Mouse (Mus musculus): ENCODE measurements around the gene Ncoa7.
"Not testable (repeated sequence)": the region's sequence is repeated elsewhere in the genome, so short reads cannot be mapped to it uniquely, and the experiment has no call there.

Ncoa7 gene

DNA sequence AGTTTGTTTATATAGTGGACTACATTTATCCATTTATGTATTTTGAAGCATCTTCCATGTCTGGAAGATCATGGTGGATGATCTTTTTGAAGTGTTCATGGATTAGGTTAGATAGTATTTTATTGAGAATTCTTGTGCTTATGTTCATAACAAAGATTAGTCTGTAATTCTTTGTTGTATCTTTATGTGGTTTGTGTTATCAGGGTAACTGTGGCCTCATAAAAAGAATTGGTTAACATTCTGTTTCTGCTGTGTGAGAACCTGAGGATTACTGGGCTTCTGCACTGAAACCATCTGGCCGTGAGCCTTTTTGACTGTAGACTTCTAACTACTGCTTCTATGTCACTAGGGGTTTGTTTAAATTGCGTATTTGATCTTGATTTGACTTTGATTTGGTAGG lies 136.5 kb downstream of the Ncoa7 start:
- DNase-seq (ENCODE audit: low read depth) = no peak

- peak; percentile 96 for DNase-seq (ENCODE audit: low read depth)
Observed at GRCm38 (mm10) chr10:30660564-30661328, 142.4 kb downstream of the Ncoa7 start.

DNA sequence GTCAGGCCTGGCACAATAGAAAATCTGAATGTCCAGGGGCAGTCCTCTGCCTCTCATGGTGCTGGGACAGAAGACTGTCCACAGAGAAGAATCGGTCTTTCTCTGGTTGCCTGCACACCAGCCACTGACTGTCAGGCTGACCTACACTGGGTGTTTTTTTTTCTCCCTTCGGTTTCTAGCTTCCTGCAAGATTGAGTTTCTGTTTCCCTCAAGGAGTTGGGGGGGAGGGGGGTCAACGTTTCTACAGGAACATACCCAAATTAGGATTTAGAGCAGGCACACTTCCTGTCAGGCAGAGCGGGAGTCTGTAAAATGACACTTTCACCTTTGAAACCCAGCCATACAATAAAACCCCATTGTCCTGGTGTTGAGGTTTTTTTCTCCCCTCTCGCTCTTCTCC lies 147.5 kb downstream of the Ncoa7 start:
- DNase-seq (ENCODE audit: low read depth) = peak; percentile 94

DNA sequence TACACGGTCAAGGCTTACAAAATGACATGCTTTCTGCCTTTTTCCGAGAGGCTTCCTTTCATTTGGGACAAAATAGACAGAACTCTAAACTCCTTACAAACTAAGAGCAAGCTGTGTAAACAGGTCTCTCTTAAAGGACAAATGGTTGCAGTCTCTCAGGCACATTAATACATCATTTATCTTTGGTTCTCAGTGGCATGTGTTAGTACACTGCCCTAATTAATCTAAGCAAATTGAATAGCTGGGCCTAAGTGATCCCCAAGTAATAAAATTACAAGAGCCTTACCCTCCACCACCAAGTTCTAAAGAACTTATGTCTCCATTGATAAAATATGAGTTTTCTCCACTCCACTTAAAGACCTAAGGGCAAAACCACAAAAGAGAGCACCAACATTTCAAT lies 155.4 kb downstream of the Ncoa7 start:
- no peak for DNase-seq (ENCODE audit: low read depth)

GRCm38 (mm10) chr10:30638216-30638615 lies 164.9 kb downstream of the Ncoa7 start:
- DNase-seq (ENCODE audit: low read depth) = no peak

DNA sequence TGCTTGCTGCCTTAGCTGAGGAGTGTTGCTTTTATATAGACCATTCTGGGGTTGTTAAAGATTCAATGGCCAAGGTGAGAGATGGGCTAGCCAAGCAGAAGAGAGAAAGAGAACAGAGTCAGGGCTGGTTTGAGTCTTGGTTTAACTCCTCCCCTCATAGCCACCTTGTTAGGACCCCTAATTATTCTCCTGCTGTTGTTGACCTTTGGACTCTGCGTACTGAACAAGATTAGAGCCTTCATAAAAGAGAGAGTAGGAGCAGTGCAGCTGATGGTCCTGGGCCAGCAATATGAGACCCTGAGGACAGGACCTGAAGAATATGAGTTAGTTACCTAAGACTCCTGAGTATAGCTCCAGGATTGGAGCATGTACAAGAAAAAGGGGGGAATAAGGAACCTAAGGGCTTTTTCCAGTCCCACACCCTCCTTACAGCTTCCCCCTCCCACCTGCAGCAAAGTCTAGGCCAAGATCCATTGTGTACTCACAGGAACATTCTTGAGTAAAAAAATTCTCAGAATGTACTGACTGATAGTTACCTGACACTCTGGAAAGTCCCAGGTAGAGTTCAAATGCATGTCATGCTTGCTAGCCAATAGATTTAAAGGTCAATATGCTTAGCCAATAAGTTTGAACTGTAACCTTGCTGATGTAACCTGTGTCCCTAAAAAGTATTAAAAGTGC lies 166.5 kb downstream of the Ncoa7 start:
- DNase-seq (ENCODE audit: low read depth) = not testable (repeated sequence)

DNA sequence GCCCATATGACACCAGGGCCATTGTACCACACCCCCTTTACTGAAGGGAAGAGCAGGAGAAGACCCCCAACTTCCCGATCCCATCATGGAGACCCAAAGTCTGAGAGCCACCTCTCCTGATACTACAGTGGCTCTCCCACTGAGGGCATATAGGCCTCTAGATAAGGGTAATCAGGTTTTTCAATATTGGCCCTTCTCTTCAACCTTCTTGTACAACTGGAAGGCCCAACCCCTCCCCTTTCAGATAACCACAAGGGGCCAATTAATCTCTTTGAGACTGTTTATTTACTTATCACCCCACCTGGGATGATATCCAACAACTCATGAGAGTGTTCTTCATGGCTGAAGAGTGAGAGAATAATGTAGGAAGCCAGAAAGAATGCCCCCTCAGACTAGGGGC lies 170.4 kb downstream of the Ncoa7 start:
- no peak for DNase-seq (ENCODE audit: low read depth)

DNA sequence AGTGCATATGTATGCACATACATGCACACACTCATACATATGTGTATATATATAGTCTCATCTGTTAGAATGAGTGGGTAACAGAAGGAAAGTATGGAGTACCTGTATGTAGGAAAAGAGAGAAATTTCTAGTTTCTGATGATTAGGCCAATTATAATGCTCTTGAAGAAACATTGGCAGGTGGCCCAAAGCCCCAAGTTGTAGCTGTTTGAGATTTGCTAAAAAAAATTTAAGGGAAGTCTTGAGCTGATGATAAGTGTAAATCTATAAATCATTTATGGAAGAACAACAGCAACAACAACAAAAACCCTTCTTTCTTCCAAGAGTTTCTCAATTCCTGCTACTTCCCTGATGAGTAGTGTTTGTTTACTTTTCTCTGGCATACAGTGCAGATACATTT lies 173.1 kb downstream of the Ncoa7 start:
- no peak for DNase-seq (ENCODE audit: low read depth)

DNA sequence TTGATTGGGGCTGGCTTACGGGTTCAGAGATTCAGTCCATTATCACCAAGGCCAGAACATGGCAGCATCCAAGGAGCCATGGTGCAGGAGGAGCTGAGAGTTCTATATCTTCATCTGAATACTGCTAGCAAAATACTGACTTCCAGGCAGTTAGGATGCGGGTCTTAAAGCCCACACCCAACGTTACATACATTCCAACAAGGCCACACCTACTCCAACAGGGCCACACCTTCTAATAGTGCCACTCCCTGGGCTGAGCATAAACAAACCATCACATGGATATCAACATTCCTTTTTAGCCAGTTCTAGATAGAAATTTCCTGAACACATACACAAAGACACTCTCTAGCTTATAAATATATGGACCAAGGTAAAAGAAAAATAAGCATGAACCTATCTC lies 173.6 kb downstream of the Ncoa7 start, which contains the start of gene Hint3:
Gene Hint3 (minus strand): TSS at position 120 of the 400 bp plus-strand sequence.
- DNase-seq (ENCODE audit: low read depth) = no peak

- DNase-seq (ENCODE audit: low read depth) = not testable (repeated sequence)
Observed at GRCm38 (mm10) chr10:30628444-30628843, 174.7 kb downstream of the Ncoa7 start.

GRCm38 (mm10) chr10:30627548-30627947 lies 175.6 kb downstream of the Ncoa7 start:
- DNase-seq (ENCODE audit: low read depth) = no peak

- DNase-seq (ENCODE audit: low read depth) = no peak
Observed at GRCm38 (mm10) chr10:30624161-30625019, 178.7 kb downstream of the Ncoa7 start.

- peak; percentile 75 for DNase-seq (ENCODE audit: low read depth)
Observed at GRCm38 (mm10) chr10:30622928-30623327, 180.2 kb downstream of the Ncoa7 start.

- no peak for DNase-seq (ENCODE audit: low read depth)
Observed at GRCm38 (mm10) chr10:30618918-30619210, 184.3 kb downstream of the Ncoa7 start.

- peak; percentile 99 for DNase-seq (ENCODE audit: low read depth)
Observed at GRCm38 (mm10) chr10:30618091-30618917, 184.8 kb downstream of the Ncoa7 start.

- no peak for DNase-seq (ENCODE audit: low read depth)
Observed at GRCm38 (mm10) chr10:30613039-30613438, 190.1 kb downstream of the Ncoa7 start.

GRCm38 (mm10) chr10:30609614-30610013 lies 193.5 kb downstream of the Ncoa7 start:
- no peak for DNase-seq (ENCODE audit: low read depth)

GRCm38 (mm10) chr10:30608109-30608508 lies 195.0 kb downstream of the Ncoa7 start:
- peak; percentile 62 for DNase-seq (ENCODE audit: low read depth)

- DNase-seq (ENCODE audit: low read depth) = peak; percentile 87
Observed at GRCm38 (mm10) chr10:30600542-30600966, 202.6 kb downstream of the Ncoa7 start, which contains the start of gene Trmt11. Gene Trmt11 (minus strand): TSS chr10:30600749.

GRCm38 (mm10) chr10:30600094-30600534 lies 203.0 kb downstream of the Ncoa7 start:
- peak; percentile 64 for DNase-seq (ENCODE audit: low read depth)

GRCm38 (mm10) chr10:30587037-30587436 lies 216.1 kb downstream of the Ncoa7 start:
- peak; percentile 72 for DNase-seq (ENCODE audit: low read depth)

GRCm38 (mm10) chr10:30585691-30586090 lies 217.4 kb downstream of the Ncoa7 start:
- DNase-seq (ENCODE audit: low read depth) = no peak

All from 416B (cell line).